Mouse (Mus musculus) intestine, embryonic 16.5 days (tissue): Measurements from ENCODE around the gene Mbd4. TPM values are rescaled to one million over a fixed set of nuclear protein-coding genes. Genes with fewer than 3 reads are reported as not detected.
"Not testable (repeated sequence)": the region's sequence is repeated elsewhere in the genome, so short reads cannot be mapped to it uniquely, and the experiment has no call there.

Experiments used
- ATAC-seq: fragments of 200-750 bp; cut with Nextera tagmentation; 2 replicates; pipeline ENCODE4 v1.8.0; 2017; ENCODE audit warnings: moderate TSS enrichment, moderate library complexity
- H3K27ac ChIP-seq: fragments of 300-500 bp; sonication (generic); 2 replicates; pipeline ENCODE4 v1.5.1; 2014; ENCODE audit warnings: mild to moderate bottlenecking, low read length
- H3K27me3 ChIP-seq: fragments of 300-500 bp; sonication (generic); replicated peaks from 2 replicates; pipeline ENCODE4 v1.6.1; 2014; ENCODE audit warnings: low read length, control low read depth, mixed read lengths; ENCODE audit not compliant: control insufficient read depth, insufficient read depth
- H3K36me3 ChIP-seq: fragments of 300-500 bp; sonication (generic); 2 replicates; pipeline ENCODE4 v1.6.1; 2014; ENCODE audit warnings: low read length, control low read depth; ENCODE audit not compliant: control insufficient read depth, insufficient read depth
- H3K4me1 ChIP-seq: fragments of 300-500 bp; sonication (generic); 2 replicates; pipeline ENCODE4 v1.6.1; 2014; ENCODE audit warnings: low read length, control low read depth, mixed read lengths; ENCODE audit not compliant: control insufficient read depth, insufficient read depth
- H3K4me2 ChIP-seq: fragments of 300-500 bp; sonication (generic); 2 replicates; pipeline ENCODE4 v1.6.1; 2014; ENCODE audit warnings: low read depth, low read length, control low read depth
- H3K4me3 ChIP-seq: fragments of 300-500 bp; sonication (generic); 2 replicates; pipeline ENCODE4 v1.5.1; 2014; ENCODE audit warnings: mild to moderate bottlenecking, low read length
- H3K9ac ChIP-seq: fragments of 300-500 bp; sonication (generic); 2 replicates; pipeline ENCODE4 v1.6.1; 2014; ENCODE audit warnings: low read depth, low read length
- H3K9me3 ChIP-seq: fragments of 300-500 bp; sonication (generic); 2 replicates; pipeline ENCODE4 v1.6.1; 2016; ENCODE audit warnings: low read length, control low read depth; ENCODE audit not compliant: control insufficient read depth
- WGBS: fragments of 180-500 bp; shearing (Covaris S2); extraction: QIAGEN DNeasy Blood & Tissue Kit; methylation state at CpG from one replicate; pipeline ENCODE4 v1.1.7; 2014; 5-methylcytosine and 5-hydroxymethylcytosine counted together
- polyA plus RNA-seq: library from polyadenylated mRNA; unstranded; fragments of >200 nt; fragmentation: Nextera tagmentation; extraction: Ambion mirVana; gene quantifications from 2 replicates; pipeline ENCODE4 v1.2.1, GENCODE M21; 2015

The Mbd4 gene
- polyA plus RNA-seq, 1 experiment from 2014 or later: 12.2 TPM

- no peak for ATAC-seq
- no peaks in the 10 kb centered on the region for H3K9me3 ChIP-seq
- no peak overlapping the region for H3K27ac ChIP-seq
- H3K9ac ChIP-seq: no peak overlapping the region
- H3K4me2 ChIP-seq: no peak overlapping the region
- no peak overlapping the region for H3K4me3 ChIP-seq
- 88% methylated on average over 6 of the region's 6 CpGs for WGBS
- no peaks in the 10 kb centered on the region for H3K36me3 ChIP-seq
- H3K27me3 ChIP-seq: no peaks in the 10 kb centered on the region
- H3K4me1 ChIP-seq: no peaks in the 10 kb centered on the region
These were observed 22.2 kb downstream of the Mbd4 start for GRCm38 (mm10) chr6:115830779-115831601.

GRCm38 (mm10) chr6:115823850-115824464 is 29.2 kb downstream of the Mbd4 start:
- not testable (repeated sequence) for H3K4me1 ChIP-seq, H3K9me3 ChIP-seq, H3K9ac ChIP-seq, H3K4me3 ChIP-seq, H3K27ac ChIP-seq, H3K4me2 ChIP-seq, H3K27me3 ChIP-seq, H3K36me3 ChIP-seq
- ATAC-seq: peak; percentile 99
- WGBS: 3% methylated on average over 5 of the region's 11 CpGs

GRCm38 (mm10) chr6:115821216-115821993 is 31.8 kb downstream of the Mbd4 start:
- no peak for ATAC-seq
- H3K36me3 ChIP-seq: no peaks in the 10 kb centered on the region
- H3K27me3 ChIP-seq: no peaks in the 10 kb centered on the region
- 80% methylated on average over 8 of the region's 8 CpGs for WGBS
- no peak overlapping the region for H3K4me2 ChIP-seq
- H3K27ac ChIP-seq: no peak overlapping the region
- no peak overlapping the region for H3K9ac ChIP-seq
- no peaks in the 10 kb centered on the region for H3K4me1 ChIP-seq
- H3K4me3 ChIP-seq: no peak overlapping the region
- no peaks in the 10 kb centered on the region for H3K9me3 ChIP-seq

GRCm38 (mm10) chr6:115818129-115818528 is 35.0 kb downstream of the Mbd4 start:
- no peak overlapping the region for H3K4me3 ChIP-seq
- no peaks in the 10 kb centered on the region for H3K27me3 ChIP-seq
- H3K4me2 ChIP-seq: no peak overlapping the region
- H3K9ac ChIP-seq: no peak overlapping the region
- 77% methylated on average over 2 of the region's 2 CpGs for WGBS
- no peaks in the 10 kb centered on the region for H3K4me1 ChIP-seq
- H3K27ac ChIP-seq: no peak overlapping the region
- no peaks in the 10 kb centered on the region for H3K36me3 ChIP-seq
- ATAC-seq: no peak
- H3K9me3 ChIP-seq: no peaks in the 10 kb centered on the region

- Histone ChIP-seq H3K4me1 (no peaks in the 10 kb centered on the region), H3K4me2 (no peak overlapping the region), H3K9ac (no peak overlapping the region), H3K27me3 (no peaks in the 10 kb centered on the region), H3K9me3 (no peaks in the 10 kb centered on the region), H3K36me3 (no peaks in the 10 kb centered on the region), H3K27ac (no peak overlapping the region), H3K4me3 (no peak overlapping the region)
- no peak for ATAC-seq
- 74% methylated on average over 4 of the region's 4 CpGs for WGBS
These were observed 38.1 kb downstream of the Mbd4 start for GRCm38 (mm10) chr6:115815041-115815440.

- H3K9me3 ChIP-seq: no peaks in the 10 kb centered on the region
These were observed 39.1 kb downstream of the Mbd4 start for GRCm38 (mm10) chr6:115814104-115814503.

GRCm38 (mm10) chr6:115811606-115812005 is 41.6 kb downstream of the Mbd4 start:
- no peak overlapping the region for H3K9ac ChIP-seq
- no peak overlapping the region for H3K4me2 ChIP-seq
- ATAC-seq: no peak
- WGBS: 62% methylated on average over 8 of the region's 8 CpGs
- no peaks in the 10 kb centered on the region for H3K9me3 ChIP-seq
- peaks cover 7% of the 10 kb centered on the region for H3K4me1 ChIP-seq
- no peak overlapping the region for H3K27ac ChIP-seq
- no peaks in the 10 kb centered on the region for H3K36me3 ChIP-seq
- H3K4me3 ChIP-seq: no peak overlapping the region
- no peaks in the 10 kb centered on the region for H3K27me3 ChIP-seq

More at GRCm38 (mm10) chr6:115814104-115814503, 39.1 kb downstream of the Mbd4 start:
- Histone ChIP-seq H3K4me2 (no peak overlapping the region), H3K9ac (peak overlapping the region; percentile 7; the same call in 1 of the 2 replicates), H3K4me3 (no peak overlapping the region), H3K36me3 (no peaks in the 10 kb centered on the region), H3K27ac (no peak overlapping the region), H3K4me1 (no peaks in the 10 kb centered on the region), H3K27me3 (no peaks in the 10 kb centered on the region)
- ATAC-seq: peak; percentile 45; the same call in 1 of the 2 replicates
- 39% methylated on average over 4 of the region's 4 CpGs for WGBS

- no peaks in the 10 kb centered on the region for H3K9me3 ChIP-seq
- H3K4me2 ChIP-seq: peak within 1 kb of the TSS; percentile 57
- H3K4me1 ChIP-seq: peaks cover 17% of the 10 kb centered on the region
- peak within 1 kb of the TSS; percentile 92 for H3K27ac ChIP-seq
- ATAC-seq: peak; percentile 84
- H3K27me3 ChIP-seq: no peaks in the 10 kb centered on the region
- WGBS: under 1% methylated on average over 47 of the region's 47 CpGs
- H3K4me3 ChIP-seq: peak within 1 kb of the TSS; percentile 77
- peaks cover 3% of the 10 kb centered on the region; the same call in 1 of the 2 replicates for H3K36me3 ChIP-seq
- H3K9ac ChIP-seq: peak within 1 kb of the TSS; percentile 98
These were observed 44.5 kb downstream of the Mbd4 start, which contains the start of gene Rpl32 for GRCm38 (mm10) chr6:115808488-115809231. Gene Rpl32 (minus strand): TSS chr6:115808747.

- peak overlapping the region; percentile 92 for H3K27ac ChIP-seq
- no peak for ATAC-seq
These were observed 45.0 kb downstream of the Mbd4 start for GRCm38 (mm10) chr6:115808196-115808487.

More at GRCm38 (mm10) chr6:115808196-115808487, 45.0 kb downstream of the Mbd4 start:
- Histone ChIP-seq H3K4me2 (peak overlapping the region; percentile 57), H3K36me3 (peaks cover 3% of the 10 kb centered on the region; the same call in 1 of the 2 replicates), H3K4me1 (peaks cover 17% of the 10 kb centered on the region), H3K9ac (peak overlapping the region; percentile 98), H3K27me3 (no peaks in the 10 kb centered on the region), H3K9me3 (no peaks in the 10 kb centered on the region), H3K4me3 (peak overlapping the region; percentile 77)
- 0% methylated on average over 22 of the region's 22 CpGs for WGBS
